Mouse (Mus musculus) kidney, adult 2 months (tissue): ENCODE measurements around the gene Fam217b. TPM values are rescaled to one million over a fixed set of nuclear protein-coding genes. Genes with fewer than 3 reads are reported as not detected.
A peak's percentile ranks its signal among the peaks of the same experiment; 100 is the strongest.

Experiments
- DNase-seq: peaks from one replicate; pipeline ENCODE4 v3.0.0; 2021
- H3K27ac ChIP-seq: fragments of 200-500 bp; 2 replicates; pipeline ENCODE4 v1.5.1; 2012; ENCODE audit warnings: low read depth, low read length, control low read depth, inconsistent platforms; ENCODE audit not compliant: insufficient read depth
- H3K27me3 ChIP-seq: fragments of 200-500 bp; replicated peaks from 2 replicates; pipeline ENCODE4 v1.6.1; 2012; ENCODE audit warnings: mild to moderate bottlenecking, moderate library complexity, low read length, inconsistent platforms; ENCODE audit not compliant: control insufficient read depth, insufficient read depth
- H3K36me3 ChIP-seq: fragments of 200-500 bp; 2 replicates; pipeline ENCODE4 v1.6.1; 2012; ENCODE audit warnings: mild to moderate bottlenecking, moderate library complexity, low read length, inconsistent platforms; ENCODE audit not compliant: control insufficient read depth, insufficient read depth
- H3K4me1 ChIP-seq: fragments of 200-500 bp; 2 replicates; pipeline ENCODE4 v1.6.1; 2011; ENCODE audit warnings: low read length; ENCODE audit not compliant: control insufficient read depth, insufficient read depth
- H3K4me3 ChIP-seq: fragments of 200-500 bp; 2 replicates; pipeline ENCODE4 v1.5.1; 2011; ENCODE audit warnings: mild to moderate bottlenecking, low read depth, low read length, control low read depth; ENCODE audit not compliant: insufficient read depth
- CTCF ChIP-seq: fragments of 200-500 bp; conservative IDR thresholded peaks from 2 replicates; pipeline ENCODE4 v1.5.1; 2011; ENCODE audit warnings: low read depth, mild to moderate bottlenecking, control low read depth, low read length, moderate library complexity, mixed read lengths; ENCODE audit not compliant: insufficient read depth, insufficient read length
- POLR2A ChIP-seq: fragments of 200-500 bp; IDR thresholded peaks from one replicate; pipeline ENCODE4 v1.6.1; 2011; ENCODE audit warnings: low read depth, low read length, control low read depth
- WGBS: fragments of 180-500 bp; shearing (Covaris S2); methylation state at CpG from one replicate; pipeline ENCODE4 v1.1.7; 2018; 5-methylcytosine and 5-hydroxymethylcytosine counted together
- polyA plus RNA-seq: library from polyadenylated mRNA; depleted of rRNA; stranded (reverse); fragments of >200 nt; gene quantifications from 2 replicates; pipeline ENCODE4 v1.2.3, GENCODE M21; 2012; rRNA removed

Fam217b gene
- polyA plus RNA-seq: 1.8 TPM in 2 replicates

- peak; percentile 73 for DNase-seq
- no peak for TF ChIP-seq POLR2A
- 0 out of 2 replicates have a peak, but pooled peaks have one; percentile 1 for TF ChIP-seq CTCF
- WGBS: under 1% methylated on average over 74 of the region's 74 CpGs
These were observed at the start of gene Fam217b, which contains the start of gene Ppp1r3d for GRCm38 (mm10) chr2:178414261-178415149. TSS of gene Fam217b (plus strand) at chr2:178414524. TSS of gene Ppp1r3d (minus strand) at chr2:178414472.

GRCm38 (mm10) chr2:178407053-178407815, 7.1 kb upstream of the Fam217b start, which contains the start of gene Sycp2:
TSS of gene Sycp2 (minus strand) at chr2:178407685.
- H3K27me3 ChIP-seq: no peaks in the 10 kb centered on the region
- H3K4me1 ChIP-seq: no peaks in the 10 kb centered on the region
- TF ChIP-seq CTCF: no peak
- no peak for TF ChIP-seq POLR2A
- H3K27ac ChIP-seq: no peak within 1 kb of the TSS
- no peak within 1 kb of the TSS for H3K4me3 ChIP-seq
- WGBS: 87% methylated on average over 52 of the region's 52 CpGs
- no peaks in the 10 kb centered on the region for H3K36me3 ChIP-seq
- no peak for DNase-seq

More at GRCm38 (mm10) chr2:178414261-178415149, at the start of gene Fam217b, which contains the start of gene Ppp1r3d:
- Histone ChIP-seq H3K36me3 (no peaks in the 10 kb centered on the region), H3K4me1 (0 out of 2 replicates have a peak, but pooled peaks cover 3% of the 10 kb centered on the region), H3K4me3 (peak within 1 kb of the TSS; percentile 70), H3K27me3 (no peaks in the 10 kb centered on the region), H3K27ac (peak within 1 kb of the TSS; percentile 18; the same call in 1 of the 2 replicates)

GRCm38 (mm10) chr2:178409024-178409423, 5.3 kb upstream of the Fam217b start:
- no peak for TF ChIP-seq CTCF
- TF ChIP-seq POLR2A: no peak
- no peak overlapping the region for H3K27ac ChIP-seq
- WGBS: 46% methylated on average over 1 of the region's 1 CpGs

GRCm38 (mm10) chr2:178410286-178410685, 4.0 kb upstream of the Fam217b start:
- no peak for DNase-seq
- 77% methylated on average over 6 of the region's 6 CpGs for WGBS
- H3K27ac ChIP-seq: no peak overlapping the region

More at GRCm38 (mm10) chr2:178409024-178409423, 5.3 kb upstream of the Fam217b start:
- H3K36me3 ChIP-seq: no peaks in the 10 kb centered on the region
- H3K27me3 ChIP-seq: no peaks in the 10 kb centered on the region
- H3K4me3 ChIP-seq: no peak overlapping the region
- no peaks in the 10 kb centered on the region for H3K4me1 ChIP-seq
- DNase-seq: no peak

GRCm38 (mm10) chr2:178412598-178412997, 1.7 kb upstream of the Fam217b start:
- no peak overlapping the region for H3K4me3 ChIP-seq
- 37% methylated on average over 6 of the region's 6 CpGs for WGBS
- DNase-seq: no peak
- 0 out of 2 replicates have a peak, but pooled peaks cover 3% of the 10 kb centered on the region for H3K4me1 ChIP-seq
- TF ChIP-seq POLR2A (no peak), CTCF (no peak)
- H3K27ac ChIP-seq: no peak overlapping the region
- no peaks in the 10 kb centered on the region for H3K27me3 ChIP-seq
- no peaks in the 10 kb centered on the region for H3K36me3 ChIP-seq

More at GRCm38 (mm10) chr2:178410286-178410685, 4.0 kb upstream of the Fam217b start:
- no peaks in the 10 kb centered on the region for H3K36me3 ChIP-seq
- TF ChIP-seq POLR2A (no peak), CTCF (no peak)
- H3K27me3 ChIP-seq: no peaks in the 10 kb centered on the region
- H3K4me1 ChIP-seq: 0 out of 2 replicates have a peak, but pooled peaks cover 3% of the 10 kb centered on the region
- no peak overlapping the region for H3K4me3 ChIP-seq

GRCm38 (mm10) chr2:178413081-178413480, 1.2 kb upstream of the Fam217b start:
- Histone ChIP-seq H3K27me3 (no peaks in the 10 kb centered on the region), H3K4me3 (no peak overlapping the region), H3K36me3 (no peaks in the 10 kb centered on the region), H3K27ac (no peak overlapping the region), H3K4me1 (0 out of 2 replicates have a peak, but pooled peaks cover 3% of the 10 kb centered on the region)
- TF ChIP-seq CTCF (no peak), POLR2A (no peak)
- DNase-seq: no peak
- WGBS: 70% methylated on average over 13 of the region's 13 CpGs
